Mouse (Mus musculus) left cerebral cortex, adult 8-10 months (tissue): ENCODE measurements around the gene Phyhipl. TPM values are rescaled to one million over a fixed set of nuclear protein-coding genes. Genes with fewer than 3 reads are reported as not detected.

Experiments used
- DNase-seq, 2 experiments: peaks; one replicate each; pipeline ENCODE4 v3.0.0; 2022; ENCODE audit warnings: low spot score in 2 of 2
- total RNA-seq, 4 experiments: library from RNA; stranded (reverse); gene quantifications; 2 replicates each; pipeline ENCODE4 v1.2.4; 2022

The Phyhipl gene
- total RNA-seq, 4 experiments from 2014 or later = 214 to 245 (median 220) TPM

- DNase-seq = no peak
These were observed 20.5 kb downstream of the Phyhipl start for GRCm38 (mm10) chr10:70635261-70635660.

- no peak for DNase-seq
These were observed 24.6 kb downstream of the Phyhipl start for GRCm38 (mm10) chr10:70631142-70631541.

- no peak for DNase-seq
These were observed 32.3 kb downstream of the Phyhipl start for GRCm38 (mm10) chr10:70623461-70623860.

- DNase-seq = no peak
These were observed 39.4 kb downstream of the Phyhipl start for GRCm38 (mm10) chr10:70616377-70616776.

- no peak for DNase-seq
These were observed 44.1 kb downstream of the Phyhipl start for GRCm38 (mm10) chr10:70611633-70612032.

GRCm38 (mm10) chr10:70599925-70600305 is 55.9 kb downstream of the Phyhipl start:
- no peak for DNase-seq

- peak; percentile 81 to 96 for DNase-seq
These were observed 56.4 kb downstream of the Phyhipl start for GRCm38 (mm10) chr10:70599126-70599924.

- DNase-seq = peak; percentile 18 to 61
These were observed 57.1 kb downstream of the Phyhipl start for GRCm38 (mm10) chr10:70598516-70599125.

- DNase-seq = no peak
These were observed 57.7 kb downstream of the Phyhipl start for GRCm38 (mm10) chr10:70598081-70598515.

GRCm38 (mm10) chr10:70594007-70594406 is 61.8 kb downstream of the Phyhipl start:
- DNase-seq = no peak

- DNase-seq = no peak
These were observed 68.8 kb downstream of the Phyhipl start for GRCm38 (mm10) chr10:70586876-70587405.

GRCm38 (mm10) chr10:70584171-70584570 is 71.6 kb downstream of the Phyhipl start:
- no peak for DNase-seq

GRCm38 (mm10) chr10:70581556-70582211 is 74.1 kb downstream of the Phyhipl start:
- DNase-seq = no peak

- peak; percentile 46 to 75 for DNase-seq
These were observed 92.1 kb downstream of the Phyhipl start for GRCm38 (mm10) chr10:70563636-70564035.

GRCm38 (mm10) chr10:70552531-70552930 is 103.2 kb downstream of the Phyhipl start:
- DNase-seq = no peak

- no peak for DNase-seq
These were observed 112.9 kb downstream of the Phyhipl start for GRCm38 (mm10) chr10:70542857-70543256.

- no peak for DNase-seq
These were observed 115.1 kb downstream of the Phyhipl start for GRCm38 (mm10) chr10:70540456-70541195.

- no peak for DNase-seq
These were observed 116.5 kb downstream of the Phyhipl start for GRCm38 (mm10) chr10:70539251-70539650.

- no peak for DNase-seq
These were observed 118.1 kb downstream of the Phyhipl start for GRCm38 (mm10) chr10:70537694-70538093.

- DNase-seq = peak in 1 of 2 experiments; percentile 12
These were observed 120.4 kb downstream of the Phyhipl start for GRCm38 (mm10) chr10:70535401-70535800.

- DNase-seq = peak in 1 of 2 experiments; percentile 6
These were observed 121.2 kb downstream of the Phyhipl start for GRCm38 (mm10) chr10:70534571-70534970.
